Mouse (Mus musculus) stomach, embryonic 16.5 days (tissue): ENCODE data around the gene Hoxa5. TPM values are rescaled to one million over a fixed set of nuclear protein-coding genes. Genes with fewer than 3 reads are reported as not detected.

Experiments
- ATAC-seq: fragments of 200-750 bp; cut with Nextera tagmentation; 2 replicates; pipeline ENCODE4 v1.8.0; 2017; ENCODE audit warnings: moderate number of reproducible peaks, moderate TSS enrichment; ENCODE audit not compliant: insufficient read depth, low FRiP score
- H3K27ac ChIP-seq: fragments of 300-500 bp; sonication (generic); 2 replicates; pipeline ENCODE4 v1.5.1; 2014; ENCODE audit warnings: low read length
- H3K27me3 ChIP-seq: fragments of 300-500 bp; sonication (generic); 2 replicates; pipeline ENCODE4 v1.6.1; 2014; ENCODE audit warnings: low read length, control low read depth, mixed read lengths; ENCODE audit not compliant: control insufficient read depth, insufficient read depth
- H3K36me3 ChIP-seq: fragments of 300-500 bp; sonication (generic); 2 replicates; pipeline ENCODE4 v1.6.1; 2014; ENCODE audit warnings: low read length; ENCODE audit not compliant: control insufficient read depth, insufficient read depth
- H3K4me1 ChIP-seq: fragments of 300-500 bp; sonication (generic); 2 replicates; pipeline ENCODE4 v1.6.1; 2014; ENCODE audit warnings: low read length, control low read depth, mixed read lengths; ENCODE audit not compliant: control insufficient read depth, insufficient read depth
- H3K4me2 ChIP-seq: fragments of 300-500 bp; sonication (generic); 2 replicates; pipeline ENCODE4 v1.6.1; 2014; ENCODE audit warnings: low read depth, low read length, mixed read lengths
- H3K4me3 ChIP-seq: fragments of 300-500 bp; sonication (generic); replicated peaks from 2 replicates; pipeline ENCODE4 v1.5.1; 2014; ENCODE audit warnings: mild to moderate bottlenecking, low read length
- H3K9ac ChIP-seq: fragments of 300-500 bp; sonication (generic); 2 replicates; pipeline ENCODE4 v1.6.1; 2014; ENCODE audit warnings: low read length
- H3K9me3 ChIP-seq: fragments of 300-500 bp; sonication (generic); replicated peaks from 2 replicates; pipeline ENCODE4 v1.6.1; 2016; ENCODE audit warnings: low read length, control low read depth; ENCODE audit not compliant: control insufficient read depth
- WGBS: fragments of 180-500 bp; shearing (Covaris S2); extraction: QIAGEN DNeasy Blood & Tissue Kit; methylation state at CpG from one replicate; pipeline ENCODE4 v1.1.7; 2014; 5-methylcytosine and 5-hydroxymethylcytosine counted together
- polyA plus RNA-seq: library from polyadenylated mRNA; unstranded; fragments of >200 nt; fragmentation: Nextera tagmentation; extraction: Ambion mirVana; gene quantifications from 2 replicates; pipeline ENCODE4 v1.2.1, GENCODE M21; 2015

The Hoxa5 gene
- polyA plus RNA-seq, 1 experiment from 2014 or later = 11.0 TPM

DNA sequence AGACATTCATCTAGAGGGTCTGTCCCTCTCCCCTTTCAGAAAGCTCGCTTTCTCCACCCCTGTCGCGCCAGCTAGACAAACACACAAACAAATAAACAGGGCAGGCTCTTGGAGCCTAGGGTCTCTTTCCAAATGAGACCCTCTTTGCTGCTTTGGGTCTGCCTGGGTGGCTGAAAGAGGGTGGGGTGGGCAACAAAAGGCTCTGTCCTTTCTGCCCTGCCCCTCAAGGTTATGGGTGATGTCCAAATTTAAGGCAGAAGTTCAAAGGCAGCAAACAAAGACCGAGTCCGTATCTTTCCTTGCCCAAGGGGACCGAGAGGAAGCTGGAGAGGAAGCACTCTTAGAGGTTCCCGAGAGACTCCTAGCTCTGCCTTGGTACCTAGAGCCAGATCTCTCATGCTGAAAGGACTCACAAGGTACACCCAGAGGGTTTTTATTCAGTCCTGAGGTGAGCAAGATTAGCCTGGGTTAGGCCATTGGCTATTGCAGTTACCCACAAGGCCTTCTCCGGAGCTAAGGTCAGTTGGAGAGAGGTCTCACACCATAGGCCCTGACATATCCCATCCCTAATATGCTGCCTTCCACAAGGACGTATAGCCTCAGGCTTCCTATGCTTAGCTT, 36.7 kb upstream of the Hoxa5 start:
- no peak overlapping the region for H3K4me3 ChIP-seq
- H3K36me3 ChIP-seq = no peaks in the 10 kb centered on the region
- ATAC-seq = no peak
- H3K9ac ChIP-seq = no peak overlapping the region
- no peak overlapping the region for H3K27ac ChIP-seq
- peaks cover 94% of the 10 kb centered on the region for H3K27me3 ChIP-seq
- 3% methylated on average over 9 of the region's 9 CpGs for WGBS
- no peaks in the 10 kb centered on the region for H3K9me3 ChIP-seq
- H3K4me1 ChIP-seq = peaks cover 8% of the 10 kb centered on the region
- H3K4me2 ChIP-seq = no peak overlapping the region

DNA sequence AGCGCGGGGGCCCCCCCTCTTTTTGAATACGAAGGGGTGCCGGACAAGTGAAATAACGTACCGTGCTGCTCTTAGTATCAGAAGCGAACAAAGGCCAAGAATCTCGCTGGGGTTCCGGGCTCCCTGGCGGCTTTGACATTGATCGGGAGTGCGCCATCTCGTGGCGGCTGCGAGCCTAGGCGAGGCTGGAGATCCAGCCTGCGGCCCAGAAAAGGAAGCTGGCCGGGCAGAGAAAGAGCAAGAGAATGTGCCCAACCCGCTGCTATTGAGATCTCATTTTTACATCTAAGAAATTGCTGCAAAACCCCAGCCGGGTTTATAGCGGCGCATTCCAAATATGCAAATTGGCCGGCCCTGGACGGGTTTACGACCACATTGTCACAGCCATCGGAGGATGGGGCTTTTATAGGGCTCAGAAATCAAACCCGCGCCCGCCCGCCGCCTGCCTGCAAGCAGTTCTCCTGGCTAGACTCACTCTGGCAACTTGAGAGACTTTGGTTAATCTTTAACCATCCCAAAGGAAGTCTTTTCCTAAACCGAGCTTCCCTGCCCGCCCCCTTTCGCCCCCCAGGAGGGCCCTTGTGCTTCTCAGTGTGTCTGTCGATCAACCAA, 36.1 kb upstream of the Hoxa5 start, which contains the start of gene Hoxa10:
Gene Hoxa10 (minus strand): TSS at position 466 of the 612 bp plus-strand sequence.
- Histone ChIP-seq H3K9me3 (no peaks in the 10 kb centered on the region), H3K4me1 (peaks cover 8% of the 10 kb centered on the region), H3K4me2 (peak within 1 kb of the TSS; percentile 30), H3K27me3 (peaks cover 94% of the 10 kb centered on the region), H3K36me3 (no peaks in the 10 kb centered on the region), H3K9ac (no peak within 1 kb of the TSS), H3K4me3 (peak within 1 kb of the TSS; percentile 19), H3K27ac (no peak within 1 kb of the TSS)
- under 1% methylated on average over 35 of the region's 35 CpGs for WGBS
- peak; percentile 53 for ATAC-seq

DNA sequence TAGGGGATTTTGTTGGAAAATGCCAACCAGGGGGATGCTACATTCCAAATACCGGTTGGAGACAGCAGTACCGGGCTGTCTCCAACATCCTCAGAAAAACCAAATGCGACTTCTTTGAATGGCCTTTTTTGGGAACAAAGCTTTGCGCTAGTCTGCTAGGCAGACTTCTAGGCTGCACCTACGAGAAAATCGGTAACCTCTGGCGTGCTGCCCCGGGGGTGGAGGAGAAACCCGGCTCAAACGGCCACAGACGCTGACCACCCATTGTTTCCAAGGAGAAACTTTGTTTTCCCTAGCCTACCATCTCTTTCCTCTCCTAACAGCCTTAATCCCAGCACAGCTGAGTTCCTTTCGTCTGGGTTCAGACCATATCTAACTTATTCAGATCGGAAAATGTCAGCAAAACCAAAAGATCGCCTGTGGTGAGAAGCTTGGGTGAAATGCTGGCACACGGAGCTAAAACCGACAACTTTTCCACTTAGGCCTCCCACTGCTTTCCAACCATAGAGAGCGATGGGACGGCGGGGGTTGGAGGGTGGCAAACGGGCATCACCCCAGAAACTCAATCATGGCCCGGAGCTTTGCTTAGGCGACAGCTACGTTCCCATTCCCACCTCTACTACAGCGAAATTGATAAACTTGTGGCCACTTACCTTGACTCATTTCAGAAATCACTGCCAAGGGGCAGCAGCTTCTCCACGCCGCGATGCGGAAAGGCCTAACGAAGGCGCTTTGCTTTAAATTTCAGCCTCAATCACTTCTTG, 35.4 kb upstream of the Hoxa5 start:
- Histone ChIP-seq H3K9me3 (no peaks in the 10 kb centered on the region), H3K36me3 (no peaks in the 10 kb centered on the region), H3K4me3 (peak overlapping the region; percentile 19), H3K9ac (no peak overlapping the region), H3K4me2 (peak overlapping the region; percentile 30), H3K27me3 (peaks cover 94% of the 10 kb centered on the region), H3K4me1 (peaks cover 4% of the 10 kb centered on the region; the same call in 1 of the 2 replicates), H3K27ac (no peak overlapping the region)
- ATAC-seq = no peak
- WGBS = 2% methylated on average over 30 of the region's 30 CpGs

DNA sequence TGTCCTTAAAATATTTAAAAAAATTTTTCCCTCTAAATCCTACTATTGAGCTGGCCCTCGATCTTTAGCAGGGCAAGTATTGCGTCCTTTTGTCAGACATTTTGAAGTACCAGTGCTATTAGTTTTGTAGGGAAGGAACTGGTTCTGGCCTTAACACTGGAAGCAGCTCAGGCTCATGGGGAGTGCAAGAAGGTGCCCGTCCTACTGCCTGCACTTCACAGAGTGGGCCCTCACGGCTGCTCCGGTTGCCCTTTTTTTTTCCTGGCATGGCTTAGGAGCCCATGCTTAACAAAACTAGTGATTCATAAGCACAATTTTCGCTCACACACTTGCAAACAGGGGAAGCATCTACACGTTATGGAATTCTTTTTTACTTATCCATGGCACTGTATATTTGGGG, 34.6 kb upstream of the Hoxa5 start:
- no peak for ATAC-seq
- Histone ChIP-seq H3K9me3 (no peaks in the 10 kb centered on the region), H3K36me3 (no peaks in the 10 kb centered on the region), H3K9ac (no peak overlapping the region), H3K27ac (no peak overlapping the region), H3K4me1 (peaks cover 6% of the 10 kb centered on the region; the same call in 1 of the 2 replicates), H3K27me3 (peaks cover 93% of the 10 kb centered on the region), H3K4me2 (no peak overlapping the region), H3K4me3 (no peak overlapping the region)
- 3% methylated on average over 7 of the region's 7 CpGs for WGBS

DNA sequence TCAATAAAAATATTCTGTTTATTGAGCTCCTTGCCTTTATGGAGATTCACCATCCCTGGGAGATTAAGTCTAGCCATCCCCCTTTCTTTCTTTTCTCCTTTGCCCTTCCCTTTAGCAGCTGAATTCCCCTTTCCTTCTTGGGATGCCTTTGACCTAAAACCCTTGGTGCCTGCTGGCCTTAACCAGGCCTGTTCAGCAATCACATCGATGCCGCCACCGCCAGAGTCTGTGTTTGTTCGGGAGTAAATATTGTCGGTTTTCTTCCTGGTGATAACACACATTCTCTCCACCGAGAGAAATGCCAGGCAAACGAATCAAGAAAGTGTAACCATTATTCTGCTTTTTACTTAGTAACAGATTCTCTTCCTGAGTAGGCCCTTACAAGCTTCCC, 33.8 kb upstream of the Hoxa5 start:
- Histone ChIP-seq H3K9ac (no peak overlapping the region), H3K4me3 (no peak overlapping the region), H3K4me2 (no peak overlapping the region), H3K27ac (no peak overlapping the region), H3K27me3 (peaks cover 92% of the 10 kb centered on the region), H3K4me1 (peaks cover 8% of the 10 kb centered on the region; the same call in 1 of the 2 replicates), H3K9me3 (no peaks in the 10 kb centered on the region), H3K36me3 (no peaks in the 10 kb centered on the region)
- ATAC-seq = no peak
- 3% methylated on average over 7 of the region's 7 CpGs for WGBS

DNA sequence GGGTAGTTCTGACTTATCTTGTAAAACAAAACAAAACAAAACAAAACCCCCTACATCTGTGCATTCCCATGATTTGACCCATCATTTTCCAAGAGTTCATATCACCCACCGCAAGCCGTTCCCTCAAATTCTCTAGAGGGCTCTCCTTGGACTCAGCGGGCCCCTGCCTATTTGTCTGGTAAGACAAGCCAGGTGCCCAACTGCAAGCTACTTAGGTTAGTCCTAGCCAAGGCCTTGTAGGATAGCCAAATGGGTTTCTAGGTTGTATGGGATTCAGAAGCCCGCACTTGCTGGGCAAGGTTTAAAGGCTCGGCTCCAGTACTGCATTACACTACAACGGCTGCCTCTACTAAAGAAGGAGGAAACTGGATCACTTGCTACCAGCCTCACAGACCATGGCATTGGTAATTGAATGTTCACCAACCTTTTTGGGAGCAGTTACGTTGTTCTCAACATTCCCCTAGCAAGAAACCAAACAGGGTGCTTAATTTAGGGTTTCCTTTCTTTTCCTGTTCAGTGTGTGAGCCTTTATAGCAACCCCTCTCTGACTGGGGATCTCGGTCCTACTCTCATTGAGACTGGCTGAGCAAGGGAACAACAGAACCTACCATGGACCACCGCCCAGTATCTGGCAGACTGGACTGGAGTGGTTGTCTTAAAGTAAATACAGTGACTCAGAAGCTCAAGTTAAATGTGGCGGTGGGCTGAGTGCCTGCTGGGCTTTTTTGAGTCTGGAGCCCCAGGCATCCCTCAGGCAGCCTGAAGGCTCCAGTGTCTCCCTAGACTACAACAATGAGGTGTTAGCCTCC, 33.2 kb upstream of the Hoxa5 start:
- WGBS = 10% methylated on average over 10 of the region's 10 CpGs
- Histone ChIP-seq H3K4me3 (no peak overlapping the region), H3K27ac (no peak overlapping the region), H3K4me2 (no peak overlapping the region), H3K36me3 (no peaks in the 10 kb centered on the region), H3K27me3 (peaks cover 92% of the 10 kb centered on the region), H3K9me3 (no peaks in the 10 kb centered on the region), H3K9ac (no peak overlapping the region), H3K4me1 (peaks cover 8% of the 10 kb centered on the region; the same call in 1 of the 2 replicates)
- no peak for ATAC-seq

DNA sequence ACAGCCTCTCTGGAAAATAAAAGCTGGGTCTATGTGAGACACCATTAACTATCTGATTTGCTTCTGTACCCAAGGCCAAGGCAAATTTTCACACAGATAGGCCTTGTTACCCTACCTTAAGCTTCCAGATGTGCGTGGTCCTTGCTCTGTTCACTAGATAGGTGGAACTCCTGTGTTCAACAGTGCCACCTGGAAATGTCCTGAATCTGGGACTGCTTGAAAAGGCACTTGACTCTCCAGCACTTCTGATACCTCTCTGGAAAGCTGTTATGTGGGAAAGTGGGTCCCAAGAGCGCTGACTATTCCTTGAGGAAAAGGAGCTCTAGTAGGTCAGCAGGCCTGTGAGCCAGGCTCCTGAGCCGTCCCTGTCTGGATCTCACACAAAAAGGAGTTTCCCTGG, 32.4 kb upstream of the Hoxa5 start:
- H3K9ac ChIP-seq = no peak overlapping the region
- no peak overlapping the region for H3K4me2 ChIP-seq
- no peaks in the 10 kb centered on the region for H3K36me3 ChIP-seq
- WGBS = 18% methylated on average over 3 of the region's 3 CpGs
- no peak overlapping the region for H3K27ac ChIP-seq
- H3K4me3 ChIP-seq = no peak overlapping the region
- H3K9me3 ChIP-seq = no peaks in the 10 kb centered on the region
- H3K4me1 ChIP-seq = peaks cover 8% of the 10 kb centered on the region; the same call in 1 of the 2 replicates
- no peak for ATAC-seq
- H3K27me3 ChIP-seq = peaks cover 91% of the 10 kb centered on the region

DNA sequence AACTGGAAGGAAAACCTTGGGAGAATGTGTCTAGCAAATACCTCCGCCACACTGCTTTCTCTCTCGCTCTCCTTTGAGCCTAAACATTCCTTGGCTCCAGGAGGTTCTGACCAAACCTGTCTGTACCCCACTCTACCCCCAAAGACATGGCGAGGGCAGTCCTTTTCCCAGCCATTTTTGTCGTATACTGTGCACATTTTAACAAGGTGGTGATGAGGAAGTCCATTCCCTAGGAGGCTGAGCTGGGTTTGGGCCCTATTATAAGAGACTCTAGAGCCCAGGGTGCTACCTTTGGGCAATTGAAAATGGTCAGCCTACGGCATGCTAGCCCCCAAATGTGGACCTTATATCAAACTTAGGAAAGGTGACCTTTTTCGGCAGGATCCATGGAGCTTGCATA, 31.5 kb upstream of the Hoxa5 start:
- Histone ChIP-seq H3K4me1 (peaks cover 8% of the 10 kb centered on the region; the same call in 1 of the 2 replicates), H3K9ac (no peak overlapping the region), H3K9me3 (no peaks in the 10 kb centered on the region), H3K27me3 (peaks cover 87% of the 10 kb centered on the region), H3K4me3 (no peak overlapping the region), H3K27ac (no peak overlapping the region), H3K4me2 (no peak overlapping the region), H3K36me3 (no peaks in the 10 kb centered on the region)
- WGBS = 21% methylated on average over 6 of the region's 6 CpGs
- ATAC-seq = no peak
